Comparison of ENCODE assay signal across 8 mouse cellular contexts in the genomic region with DNA sequence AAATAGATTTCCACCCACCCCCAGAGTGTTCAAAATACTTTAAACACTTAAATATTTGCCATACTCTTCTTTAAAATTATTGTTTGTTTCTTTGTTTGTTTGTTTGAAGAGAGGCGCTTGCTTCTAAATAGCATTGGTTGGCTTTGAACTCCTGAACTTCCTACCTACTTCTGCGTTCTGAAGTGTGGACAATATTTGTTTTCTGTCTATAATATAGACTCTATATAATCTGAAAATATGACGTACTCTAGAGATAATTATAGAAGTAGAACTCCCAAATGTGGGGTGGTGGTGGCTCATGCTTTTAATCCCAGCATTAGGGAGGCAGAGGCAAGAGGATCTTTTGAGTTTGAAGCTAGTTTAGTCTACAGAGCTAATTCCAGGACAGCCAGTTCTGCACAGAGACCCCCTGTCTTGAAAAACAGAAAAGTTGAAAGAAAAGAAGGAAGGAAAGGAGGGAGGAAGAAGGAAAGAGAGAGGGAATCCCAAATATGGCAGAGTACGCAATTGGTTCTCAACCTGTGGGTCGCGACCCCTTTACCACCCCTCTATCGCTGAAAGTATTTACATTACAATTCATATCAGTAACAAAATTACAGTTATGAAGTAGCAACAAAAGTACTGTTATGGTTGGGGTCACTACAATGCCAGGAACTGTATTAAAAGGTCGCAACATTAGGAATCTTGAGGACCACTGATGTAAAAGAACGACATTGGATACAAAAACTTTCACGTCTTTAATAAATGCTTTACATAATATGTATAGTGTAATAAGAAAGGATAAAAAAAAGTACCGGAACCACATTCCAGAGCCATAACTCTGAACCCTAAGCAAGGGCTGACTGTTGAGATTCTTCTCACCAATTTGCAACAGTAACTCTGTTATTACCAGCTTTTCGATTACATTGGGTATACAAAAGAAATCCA. TPM values are rescaled to one million over a fixed set of nuclear protein-coding genes. Genes with fewer than 3 reads are reported as not detected.
DNase-seq lines count a peak whose midpoint lies in the region; ATAC-seq and TF ChIP-seq lines count a peak whose summit lies in the region.

No protein-coding gene starts in this region.

- H3K27me3 ChIP-seq in embryonic facial prominence, embryonic 12.5 days: no peaks in the 10 kb centered on the region
- H3K27me3 ChIP-seq in intestine, embryonic 15.5 days (replicated peaks): no peaks in the 10 kb centered on the region
- H3K27me3 ChIP-seq in neural tube, embryonic 12.5 days (replicated peaks): no peaks in the 10 kb centered on the region

- no peak overlapping the region for H3K9ac ChIP-seq in embryonic facial prominence, embryonic 12.5 days
- H3K9ac ChIP-seq in intestine, embryonic 15.5 days: peak overlapping the region; percentile 29; the same call in 1 of the 2 replicates
- no peak overlapping the region for H3K9ac ChIP-seq in neural tube, embryonic 12.5 days

- WGBS in lung, adult 2 months: 33% methylated on average over 12 of the region's 12 CpGs
- 35% methylated on average over 12 of the region's 12 CpGs for WGBS in embryonic facial prominence, embryonic 12.5 days
- 33% methylated on average over 12 of the region's 12 CpGs for WGBS in intestine, embryonic 15.5 days
- 40% methylated on average over 12 of the region's 12 CpGs for WGBS in neural tube, embryonic 12.5 days

- peak overlapping the region; percentile 26 for H3K4me3 ChIP-seq in lung, adult 2 months (replicated peaks; ENCODE audit: extremely low read depth, low read depth, low read length)
- peak overlapping the region; percentile 83 for H3K4me3 ChIP-seq in embryonic facial prominence, embryonic 12.5 days
- peak overlapping the region; percentile 83 for H3K4me3 ChIP-seq in intestine, embryonic 15.5 days (replicated peaks)
- peak overlapping the region; percentile 81 for H3K4me3 ChIP-seq in neural tube, embryonic 12.5 days

- H3K4me1 ChIP-seq in lung, adult 2 months (ENCODE audit: control insufficient read depth, insufficient read depth, low read length): peaks cover 3% of the 10 kb centered on the region; the same call in 1 of the 2 replicates
- H3K4me1 ChIP-seq in embryonic facial prominence, embryonic 12.5 days: peaks cover 8% of the 10 kb centered on the region; the same call in 1 of the 2 replicates
- peaks cover 7% of the 10 kb centered on the region for H3K4me1 ChIP-seq in intestine, embryonic 15.5 days (replicated peaks)
- H3K4me1 ChIP-seq in neural tube, embryonic 12.5 days: peaks cover 11% of the 10 kb centered on the region

- no peaks in the 10 kb centered on the region for H3K9me3 ChIP-seq in embryonic facial prominence, embryonic 12.5 days
- H3K9me3 ChIP-seq in intestine, embryonic 15.5 days: no peaks in the 10 kb centered on the region
- no peaks in the 10 kb centered on the region for H3K9me3 ChIP-seq in neural tube, embryonic 12.5 days

- no peak for DNase-seq in lung, adult 2 months
- no peak for DNase-seq in lung, postnatal 36 days
- DNase-seq in cerebellum, postnatal 25 days: no peak
- DNase-seq in layer of hippocampus, adult 18-20 months (ENCODE audit: low spot score in 2 of 2): no peak
- no peak for DNase-seq in adipocyte (ENCODE audit: low spot score)

- ATAC-seq in embryonic facial prominence, embryonic 12.5 days (ENCODE audit: insufficient number of reproducible peaks, insufficient read depth, low FRiP score, low TSS enrichment): no peak
- ATAC-seq in intestine, embryonic 15.5 days: no peak
- no peak for ATAC-seq in neural tube, embryonic 12.5 days (ENCODE audit: low FRiP score, low read depth)

- peak overlapping the region; percentile 39 for H3K4me2 ChIP-seq in embryonic facial prominence, embryonic 12.5 days (replicated peaks)
- peak overlapping the region; percentile 56 for H3K4me2 ChIP-seq in intestine, embryonic 15.5 days (replicated peaks)
- peak overlapping the region; percentile 43 for H3K4me2 ChIP-seq in neural tube, embryonic 12.5 days (replicated peaks)

- TF ChIP-seq CTCF in lung, adult 2 months (IDR thresholded peaks at IDR 0.05; ENCODE audit: insufficient read depth, low read length): no peak

- H3K36me3 ChIP-seq in embryonic facial prominence, embryonic 12.5 days: peaks cover 4% of the 10 kb centered on the region; the same call in 1 of the 2 replicates
- H3K36me3 ChIP-seq in intestine, embryonic 15.5 days: no peaks in the 10 kb centered on the region
- no peaks in the 10 kb centered on the region; the same call in 1 of the 2 replicates for H3K36me3 ChIP-seq in neural tube, embryonic 12.5 days

- TF ChIP-seq POLR2A in lung, adult 2 months (IDR thresholded peaks at IDR 0.05; ENCODE audit: borderline replicate concordance, extremely low read depth, low read depth, low read length): no peak

- H3K27ac ChIP-seq in embryonic facial prominence, embryonic 12.5 days: no peak overlapping the region
- H3K27ac ChIP-seq in intestine, embryonic 15.5 days: no peak overlapping the region
- no peak overlapping the region for H3K27ac ChIP-seq in neural tube, embryonic 12.5 days

RNA-seq across cellular contexts. Expression of a gene that starts 1.1 kb away (rescaled TPM):
- 12.8 and 22.0 TPM in 2 replicates for polyA plus RNA-seq in lung, adult 2 months (2012; rRNA removed)
- 318 and 338 TPM in 2 replicates for polyA plus RNA-seq in embryonic facial prominence, embryonic 12.5 days (2016; fragmentation: Nextera tagmentation; extraction: Ambion mirVana)
- polyA plus RNA-seq in intestine, embryonic 15.5 days (2015; fragmentation: Nextera tagmentation; extraction: Ambion mirVana): 121 and 132 TPM in 2 replicates
- 333 and 353 TPM in 2 replicates for polyA plus RNA-seq in neural tube, embryonic 12.5 days (2016; fragmentation: Nextera tagmentation; extraction: Ambion mirVana)
- 100 to 1,000 TPM; 114 to 120 TPM for total RNA-seq in layer of hippocampus, adult 18-20 months (2021)

RNA-seq across cellular contexts. Expression of a gene that starts 6.0 kb away (rescaled TPM):
- polyA plus RNA-seq in lung, adult 2 months (2012; rRNA removed): 25.6 and 28.6 TPM in 2 replicates
- 85.3 and 86.4 TPM in 2 replicates for polyA plus RNA-seq in embryonic facial prominence, embryonic 12.5 days (2016; fragmentation: Nextera tagmentation; extraction: Ambion mirVana)
- polyA plus RNA-seq in intestine, embryonic 15.5 days (2015; fragmentation: Nextera tagmentation; extraction: Ambion mirVana): 73.9 and 79.8 TPM in 2 replicates
- 121 and 123 TPM in 2 replicates for polyA plus RNA-seq in neural tube, embryonic 12.5 days (2016; fragmentation: Nextera tagmentation; extraction: Ambion mirVana)
- 100 to 1,000 TPM; 111 to 113 TPM for total RNA-seq in layer of hippocampus, adult 18-20 months (2021)

RNA-seq across cellular contexts. Expression of a gene that starts 23.5 kb away (rescaled TPM):
- polyA plus RNA-seq in lung, adult 2 months (2012; rRNA removed): 6.9 and 9.6 TPM in 2 replicates
- not detected in 2 replicates for polyA plus RNA-seq in embryonic facial prominence, embryonic 12.5 days (2016; fragmentation: Nextera tagmentation; extraction: Ambion mirVana)
- not detected in 2 replicates for polyA plus RNA-seq in intestine, embryonic 15.5 days (2015; fragmentation: Nextera tagmentation; extraction: Ambion mirVana)
- 0.37 TPM in 1 of 2 replicates, not detected in the other for polyA plus RNA-seq in neural tube, embryonic 12.5 days (2016; fragmentation: Nextera tagmentation; extraction: Ambion mirVana)
- total RNA-seq in layer of hippocampus, adult 18-20 months (2021): 1 to 10 TPM in 1 of 2 experiments, under 1 TPM in 1; 0.84 to 2.8 TPM

RNA-seq across cellular contexts. Expression of a gene that starts 31.8 kb away (rescaled TPM):
- polyA plus RNA-seq in lung, adult 2 months (2012; rRNA removed): 30.3 and 36.8 TPM in 2 replicates
- polyA plus RNA-seq in embryonic facial prominence, embryonic 12.5 days (2016; fragmentation: Nextera tagmentation; extraction: Ambion mirVana): 637 and 711 TPM in 2 replicates
- polyA plus RNA-seq in intestine, embryonic 15.5 days (2015; fragmentation: Nextera tagmentation; extraction: Ambion mirVana): 541 and 603 TPM in 2 replicates
- polyA plus RNA-seq in neural tube, embryonic 12.5 days (2016; fragmentation: Nextera tagmentation; extraction: Ambion mirVana): 483 and 530 TPM in 2 replicates
- 10 to 100 TPM; 55.5 to 74.0 TPM for total RNA-seq in layer of hippocampus, adult 18-20 months (2021)

RNA-seq across cellular contexts. Expression of a gene that starts 35.2 kb away (rescaled TPM):
- 10.4 and 13.4 TPM in 2 replicates for polyA plus RNA-seq in lung, adult 2 months (2012; rRNA removed)
- 27.0 and 30.3 TPM in 2 replicates for polyA plus RNA-seq in embryonic facial prominence, embryonic 12.5 days (2016; fragmentation: Nextera tagmentation; extraction: Ambion mirVana)
- 20.4 and 22.4 TPM in 2 replicates for polyA plus RNA-seq in intestine, embryonic 15.5 days (2015; fragmentation: Nextera tagmentation; extraction: Ambion mirVana)
- polyA plus RNA-seq in neural tube, embryonic 12.5 days (2016; fragmentation: Nextera tagmentation; extraction: Ambion mirVana): 25.1 and 27.8 TPM in 2 replicates
- total RNA-seq in layer of hippocampus, adult 18-20 months (2021): 10 to 100 TPM; 17.5 to 17.8 TPM

Comparison
In these comparisons a context has a peak if more than half of its experiments do, and no peak if none do; other contexts are left out.
1. H3K4me3 ChIP-seq: peak in every context shown above with its lines; median percentile 83 in embryonic facial prominence, embryonic 12.5 days; 83 in intestine, embryonic 15.5 days; 81 in neural tube, embryonic 12.5 days; 26 in lung, adult 2 months.